Mouse (Mus musculus) ES-E14 (cell line): Measurements from ENCODE around the gene Atp5mpl.

Source experiments
- HCFC1 ChIP-seq: IDR thresholded peaks from 2 replicates; pipeline ENCODE4 v1.6.1; 2012; ENCODE audit warnings: low read length, inconsistent platforms, borderline replicate concordance; ENCODE audit not compliant: insufficient read depth
- MAFK ChIP-seq: IDR thresholded peaks from 2 replicates; pipeline ENCODE4 v1.6.1; 2014; ENCODE audit warnings: mild to moderate bottlenecking, low read depth, low read length, inconsistent platforms; ENCODE audit not compliant: insufficient read depth
- ZC3H11A ChIP-seq: IDR thresholded peaks from 2 replicates; pipeline ENCODE4 v1.6.1; 2012; ENCODE audit warnings: low read depth, mild to moderate bottlenecking, inconsistent platforms, low read length, borderline replicate concordance

GRCm38 (mm10) chr12:111983165-111983564 lies 16.4 kb upstream of the Atp5mpl start:
- TF ChIP-seq MAFK: no peak
- TF ChIP-seq ZC3H11A: no peak
- no peak for TF ChIP-seq HCFC1
